8 mouse cellular contexts compared by ENCODE assay signal in genomic region chr7:118595228-118595627, GRCm38 (mm10). TPM values are rescaled to one million over a fixed set of nuclear protein-coding genes. Genes with fewer than 3 reads are reported as not detected.
A peak's percentile ranks its signal among the peaks of the same experiment; 100 is the strongest.
DNase-seq lines count a peak whose midpoint lies in the region; ATAC-seq lines count a peak whose summit lies in the region.

No protein-coding gene starts in this region.

- peak overlapping the region; percentile 32; the same call in 1 of the 2 replicates for H3K4me3 ChIP-seq in brown adipose tissue, adult 24 weeks (ENCODE audit: insufficient read depth, low read depth, low read length)
- peak overlapping the region; percentile 21; the same call in 1 of the 2 replicates for H3K4me3 ChIP-seq in heart, embryonic 13.5 days
- peak overlapping the region; percentile 21; the same call in 1 of the 2 replicates for H3K4me3 ChIP-seq in liver, embryonic 11.5 days (ENCODE audit: low read depth, low read length)
- peak overlapping the region; percentile 9 for H3K4me3 ChIP-seq in stomach, embryonic 16.5 days (replicated peaks; ENCODE audit: low read length)

- H3K27me3 ChIP-seq in heart, embryonic 13.5 days (replicated peaks) = peaks cover 88% of the 10 kb centered on the region
- H3K27me3 ChIP-seq in liver, embryonic 11.5 days (replicated peaks; ENCODE audit: control insufficient read depth, insufficient read depth, low read length) = peaks cover 22% of the 10 kb centered on the region
- 0 out of 2 replicates have a peak, but pooled peaks cover 5% of the 10 kb centered on the region for H3K27me3 ChIP-seq in stomach, embryonic 16.5 days (ENCODE audit: control insufficient read depth, insufficient read depth, low read length)

- no peak overlapping the region for H3K27ac ChIP-seq in brown adipose tissue, adult 24 weeks (replicated peaks; ENCODE audit: low read depth, low read length)
- H3K27ac ChIP-seq in heart, embryonic 13.5 days (replicated peaks) = no peak overlapping the region
- no peak overlapping the region for H3K27ac ChIP-seq in liver, embryonic 11.5 days (ENCODE audit: low read depth, low read length)
- H3K27ac ChIP-seq in stomach, embryonic 16.5 days (ENCODE audit: low read length) = no peak overlapping the region

- H3K4me2 ChIP-seq in heart, embryonic 13.5 days = peak overlapping the region; percentile 59
- peak overlapping the region; percentile 62 for H3K4me2 ChIP-seq in liver, embryonic 11.5 days
- H3K4me2 ChIP-seq in stomach, embryonic 16.5 days (ENCODE audit: low read depth, low read length) = peak overlapping the region; percentile 45

- H3K9ac ChIP-seq in heart, embryonic 13.5 days = 0 out of 2 replicates have a peak overlapping the region, but pooled peaks have one; percentile 24
- no peak overlapping the region; the same call in 1 of the 2 replicates for H3K9ac ChIP-seq in liver, embryonic 11.5 days (ENCODE audit: low read depth, low read length)
- peak overlapping the region; percentile 40; the same call in 1 of the 2 replicates for H3K9ac ChIP-seq in stomach, embryonic 16.5 days (ENCODE audit: low read length)

- 2% methylated on average over 14 of the region's 14 CpGs for WGBS in heart, embryonic 13.5 days
- 3% methylated on average over 14 of the region's 14 CpGs for WGBS in liver, embryonic 11.5 days
- 2% methylated on average over 14 of the region's 14 CpGs for WGBS in stomach, embryonic 16.5 days

- H3K9me3 ChIP-seq in heart, embryonic 13.5 days = no peaks in the 10 kb centered on the region
- H3K9me3 ChIP-seq in liver, embryonic 11.5 days (ENCODE audit: control insufficient read depth, low read length) = no peaks in the 10 kb centered on the region
- H3K9me3 ChIP-seq in stomach, embryonic 16.5 days (replicated peaks; ENCODE audit: control insufficient read depth, low read length) = no peaks in the 10 kb centered on the region

- H3K36me3 ChIP-seq in heart, embryonic 13.5 days = no peaks in the 10 kb centered on the region
- H3K36me3 ChIP-seq in liver, embryonic 11.5 days (ENCODE audit: control insufficient read depth, insufficient read depth, low read length) = no peaks in the 10 kb centered on the region
- H3K36me3 ChIP-seq in stomach, embryonic 16.5 days (ENCODE audit: control insufficient read depth, insufficient read depth, low read length) = no peaks in the 10 kb centered on the region

- H3K4me1 ChIP-seq in brown adipose tissue, adult 24 weeks (ENCODE audit: control insufficient read depth, insufficient read depth, insufficient read length, low read length) = peaks cover 2% of the 10 kb centered on the region; the same call in 1 of the 2 replicates
- peaks cover 23% of the 10 kb centered on the region for H3K4me1 ChIP-seq in heart, embryonic 13.5 days
- H3K4me1 ChIP-seq in liver, embryonic 11.5 days (replicated peaks; ENCODE audit: control insufficient read depth, insufficient read depth, low read length) = peaks cover 17% of the 10 kb centered on the region
- peaks cover 22% of the 10 kb centered on the region for H3K4me1 ChIP-seq in stomach, embryonic 16.5 days (ENCODE audit: control insufficient read depth, insufficient read depth, low read length)

- peak; percentile 86 for DNase-seq in A20 (ENCODE audit: low read depth, low spot score)
- peak; percentile 58 for DNase-seq in fibroblast of lung, adult 2 months (ENCODE audit: low read depth)
- peak; percentile 97 for DNase-seq in kidney, postnatal 10 days
- DNase-seq in liver, embryonic 11.5 days (ENCODE audit: low spot score) = peak; percentile 85
- peak; percentile 47 to 78 for DNase-seq in natural killer cell, adult 2 months (ENCODE audit: low spot score in 2 of 2)

- ATAC-seq in heart, embryonic 13.5 days (ENCODE audit: extremely low read depth, insufficient number of reproducible peaks, low FRiP score, low TSS enrichment) = no peak
- peak; percentile 47 for ATAC-seq in liver, embryonic 11.5 days (replicated peaks; ENCODE audit: low FRiP score)
- peak; percentile 30; the same call in 1 of the 2 replicates for ATAC-seq in stomach, embryonic 16.5 days (ENCODE audit: insufficient read depth, low FRiP score)

RNA-seq across cellular contexts. Expression of gene Tmc5, which starts 1.9 kb away (rescaled TPM):
- polyA plus RNA-seq in brown adipose tissue, adult 24 weeks (2012; ENCODE audit: insufficient read depth, insufficient read length, missing spikeins) = 0.36 and 0.50 TPM in 2 replicates
- polyA plus RNA-seq in heart, embryonic 13.5 days (2015; fragmentation: Nextera tagmentation; extraction: Ambion mirVana) = 0.04 TPM in 1 of 2 replicates, not detected in the other
- not detected in 2 replicates for polyA plus RNA-seq in liver, embryonic 11.5 days (2014; fragmentation: Nextera tagmentation; extraction: Ambion mirVana)
- 2.4 and 2.6 TPM in 2 replicates for polyA plus RNA-seq in stomach, embryonic 16.5 days (2015; fragmentation: Nextera tagmentation; extraction: Ambion mirVana)

RNA-seq across cellular contexts. Expression of gene Tmc7, which starts 10.7 kb away (rescaled TPM):
- 2.3 and 2.5 TPM in 2 replicates for polyA plus RNA-seq in brown adipose tissue, adult 24 weeks (2012; ENCODE audit: insufficient read depth, insufficient read length, missing spikeins)
- 1.2 and 1.3 TPM in 2 replicates for polyA plus RNA-seq in heart, embryonic 13.5 days (2015; fragmentation: Nextera tagmentation; extraction: Ambion mirVana)
- 0.89 and 1.3 TPM in 2 replicates for polyA plus RNA-seq in liver, embryonic 11.5 days (2014; fragmentation: Nextera tagmentation; extraction: Ambion mirVana)
- 13.1 and 14.8 TPM in 2 replicates for polyA plus RNA-seq in stomach, embryonic 16.5 days (2015; fragmentation: Nextera tagmentation; extraction: Ambion mirVana)
